Mouse (Mus musculus) heart, postnatal 36 days (tissue): ENCODE measurements around the gene 4933417A18Rik. TPM values are rescaled to one million over a fixed set of nuclear protein-coding genes. Genes with fewer than 3 reads are reported as not detected.
A peak's percentile ranks its signal among the peaks of the same experiment; 100 is the strongest.
"Not testable (repeated sequence)": the region's sequence is repeated elsewhere in the genome, so short reads cannot be mapped to it uniquely, and the experiment has no call there.

Experiments used
- DNase-seq, 2 experiments: peaks; one replicate each; pipeline ENCODE4 v3.0.0; 2021 to 2022
- intact Hi-C: fragments of 180-260 bp; cut with DNase I; formaldehyde crosslinking; loops from one replicate; pipeline ENCODE4 v1.15.1; 2025
- total RNA-seq, 2 experiments: library from RNA; stranded (reverse); gene quantifications; 2 replicates each; pipeline ENCODE4 v1.2.3; 2021

The 4933417A18Rik gene
- total RNA-seq = not detected

GRCm38 (mm10) chr13:34924210-34924609 lies at the start of gene 4933417A18Rik, which contains the start of gene Fam217a:
Gene 4933417A18Rik, plus strand, starts transcription at chr13:34924409.
Gene Fam217a, minus strand, starts transcription at chr13:34924310.
- intact Hi-C loops = no loop called here
- no peak for DNase-seq

GRCm38 (mm10) chr13:34874736-34875135 lies 49.5 kb upstream of the 4933417A18Rik start:
- intact Hi-C loops = loop anchor here (10.0 kb wide), 2 partner anchors 830 to 940 kb away; no protein-coding TSS in a partner anchor
- DNase-seq = peak; percentile 27 to 37

GRCm38 (mm10) chr13:34875166-34875710 lies 49.0 kb upstream of the 4933417A18Rik start, which contains the start of gene Prpf4b:
Gene Prpf4b, plus strand, starts transcription at chr13:34875302.
- peak; percentile 94 to 95 for DNase-seq
- intact Hi-C loops = loop anchor here (10.0 kb wide), 2 partner anchors 830 to 940 kb away; no protein-coding TSS in a partner anchor

- intact Hi-C loops = loop anchor here (10.0 kb wide), 2 partner anchors 831 to 941 kb away; no protein-coding TSS in a partner anchor
- peak; percentile 63 to 80 for DNase-seq
Observed at GRCm38 (mm10) chr13:34875741-34876445, 48.3 kb upstream of the 4933417A18Rik start.

- intact Hi-C loops = loop anchor here (10.0 kb wide), 2 partner anchors 832 to 942 kb away; no protein-coding TSS in a partner anchor
- no peak for DNase-seq
Observed at GRCm38 (mm10) chr13:34876481-34876880, 47.7 kb upstream of the 4933417A18Rik start.

- intact Hi-C loops = loop anchor here (10.0 kb wide), 1 partner anchor 132 kb away; the partner anchor contains the start of gene Eci2
- no peak for DNase-seq
Observed at GRCm38 (mm10) chr13:34892871-34893270, 31.3 kb upstream of the 4933417A18Rik start.

- DNase-seq = no peak
- intact Hi-C loops = no loop called here
Observed at GRCm38 (mm10) chr13:34914614-34915013, 9.6 kb upstream of the 4933417A18Rik start.

GRCm38 (mm10) chr13:34916520-34917167 lies 7.6 kb upstream of the 4933417A18Rik start:
- intact Hi-C loops = no loop called here
- peak; percentile 2 to 4 for DNase-seq

- intact Hi-C loops = no loop called here
- no peak for DNase-seq
Observed at GRCm38 (mm10) chr13:34934931-34935644, 10.9 kb downstream of the 4933417A18Rik start.

- no peak for DNase-seq
- intact Hi-C loops = no loop called here
Observed at GRCm38 (mm10) chr13:34942370-34942769, 18.2 kb downstream of the 4933417A18Rik start.

- DNase-seq, intact Hi-C loops: not testable (repeated sequence)
Observed at GRCm38 (mm10) chr13:34951437-34951836, 27.2 kb downstream of the 4933417A18Rik start.

- intact Hi-C loops = no loop called here
- no peak for DNase-seq
Observed at GRCm38 (mm10) chr13:34956901-34957300, 32.7 kb downstream of the 4933417A18Rik start.

- intact Hi-C loops, DNase-seq: not testable (repeated sequence)
Observed at GRCm38 (mm10) chr13:34958158-34958557, 33.9 kb downstream of the 4933417A18Rik start.

GRCm38 (mm10) chr13:34960996-34961770 lies 37.0 kb downstream of the 4933417A18Rik start:
- intact Hi-C loops = no loop called here
- DNase-seq = no peak

GRCm38 (mm10) chr13:34963511-34964397 lies 39.5 kb downstream of the 4933417A18Rik start, which contains the start of gene Eci3:
Gene Eci3, minus strand, starts transcription at chr13:34963810.
- DNase-seq = peak; percentile 36 to 39
- intact Hi-C loops = no loop called here

- intact Hi-C loops = no loop called here
- peak; percentile 8 to 18 for DNase-seq
Observed at GRCm38 (mm10) chr13:34964419-34964818, 40.2 kb downstream of the 4933417A18Rik start.

- no peak for DNase-seq
- intact Hi-C loops = no loop called here
Observed at GRCm38 (mm10) chr13:34964866-34965265, 40.7 kb downstream of the 4933417A18Rik start.

- DNase-seq, intact Hi-C loops: not testable (repeated sequence)
Observed at GRCm38 (mm10) chr13:34965647-34966046, 41.4 kb downstream of the 4933417A18Rik start.
